Comparison of ENCODE assay signal across 17 mouse cellular contexts in genomic region chr19:33056372-33056791, GRCm38 (mm10).
DNase-seq lines count a peak whose midpoint lies in the region; ATAC-seq lines count a peak whose summit lies in the region.
"Had no signal": no experiment of that assay in that cellular context is flagged by ENCODE, and none has a peak within 500 bp of the region (broad histone marks: within the 10 kb centered on the region; RNA-seq: fewer than 3 reads in every experiment).

No protein-coding gene starts in this region.

- no peak overlapping the region for H3K27ac ChIP-seq in heart, embryonic 12.5 days (ENCODE audit: poor library complexity, severe bottlenecking)
- H3K27ac ChIP-seq: heart, adult 2 months; hindbrain, embryonic 14.5 days; stomach, embryonic 15.5 days had no signal

- H3K27me3 ChIP-seq in heart, embryonic 12.5 days (replicated peaks) = no peaks in the 10 kb centered on the region
- H3K27me3 ChIP-seq: Patski; stomach, embryonic 15.5 days had no signal

- H3K9ac ChIP-seq in heart, embryonic 12.5 days = no peak overlapping the region
- H3K9ac ChIP-seq: hindbrain, embryonic 14.5 days; lung, embryonic 14.5 days; stomach, embryonic 15.5 days had no signal

- no peak overlapping the region for H3K4me3 ChIP-seq in heart, embryonic 12.5 days
- H3K4me3 ChIP-seq: heart, adult 2 months; stomach, embryonic 15.5 days had no signal

- H3K36me3 ChIP-seq in heart, embryonic 12.5 days = no peaks in the 10 kb centered on the region
- H3K36me3 ChIP-seq: stomach, embryonic 15.5 days had no signal

- no peak for DNase-seq in heart, adult 9 months (ENCODE audit: low spot score in 2 of 2)
- peak; percentile 8 for DNase-seq in retina, postnatal 1 day
- no peak for DNase-seq in retina, embryonic 14.5 days (ENCODE audit: low spot score)
- DNase-seq in lung, postnatal 10 days = peak; percentile 6
- DNase-seq in thymus, postnatal 36 days = peak; percentile 22 to 30
- no peak for DNase-seq in cerebellum, postnatal 36 days
- DNase-seq in heart, adult 8-10 months (ENCODE audit: low spot score) = no peak
- DNase-seq: heart, adult 2 months; kidney, adult 9 months; lung, embryonic 14.5 days; midbrain, embryonic 14.5 days; right cerebral cortex, postnatal 4 days had no signal

- H3K4me1 ChIP-seq in heart, embryonic 12.5 days (replicated peaks) = peaks cover 7% of the 10 kb centered on the region; the same call in 1 of the 2 replicates
- H3K4me1 ChIP-seq: stomach, embryonic 15.5 days had no signal

- 44% methylated on average over 10 of the region's 10 CpGs for WGBS in heart, embryonic 12.5 days

- peak overlapping the region; percentile 18; the same call in 1 of the 2 replicates for H3K4me2 ChIP-seq in heart, embryonic 12.5 days
- H3K4me2 ChIP-seq: hindbrain, embryonic 14.5 days; lung, embryonic 14.5 days; stomach, embryonic 15.5 days had no signal

- H3K9me3 ChIP-seq in heart, embryonic 12.5 days (replicated peaks) = no peaks in the 10 kb centered on the region
- H3K9me3 ChIP-seq: stomach, embryonic 15.5 days had no signal

- ATAC-seq in heart, embryonic 12.5 days (ENCODE audit: insufficient number of reproducible peaks, low FRiP score) = no peak
- ATAC-seq: forebrain, embryonic 14.5 days; Patski had no signal

Comparison
In these comparisons a context has a peak if more than half of its experiments do, and no peak if none do; other contexts are left out.
1. DNase-seq: peak in retina, postnatal 1 day (single experiment), lung, postnatal 10 days (single experiment) and thymus, postnatal 36 days (2 of 2); none in heart, adult 9 months (0 of 2), retina, embryonic 14.5 days (single experiment), cerebellum, postnatal 36 days (0 of 2) and heart, adult 8-10 months (single experiment).